Mouse (Mus musculus) limb, embryonic 12.5 days (tissue): ENCODE results near the gene Jak2. TPM values are rescaled to one million over a fixed set of nuclear protein-coding genes. Genes with fewer than 3 reads are reported as not detected.
A peak's percentile ranks its signal among the peaks of the same experiment; 100 is the strongest.

ENCODE experiments used
- ATAC-seq: fragments of 200-750 bp; cut with Nextera tagmentation; 2 replicates; pipeline ENCODE4 v1.8.0; 2017; ENCODE audit warnings: low read depth, moderate TSS enrichment; ENCODE audit not compliant: insufficient number of reproducible peaks, insufficient read depth, low FRiP score, low TSS enrichment
- H3K27ac ChIP-seq: fragments of 300-500 bp; sonication (generic); 2 replicates; pipeline ENCODE4 v1.5.1; 2016; ENCODE audit warnings: mild to moderate bottlenecking, moderate library complexity
- H3K27me3 ChIP-seq: fragments of 300-500 bp; sonication (generic); 2 replicates; pipeline ENCODE4 v1.6.1; 2016; ENCODE audit warnings: mild to moderate bottlenecking, moderate library complexity
- H3K36me3 ChIP-seq: fragments of 300-500 bp; sonication (generic); 2 replicates; pipeline ENCODE4 v1.6.1; 2016; ENCODE audit warnings: mild to moderate bottlenecking, moderate library complexity
- H3K4me1 ChIP-seq: fragments of 300-500 bp; sonication (generic); replicated peaks from 2 replicates; pipeline ENCODE4 v1.6.1; 2016
- H3K4me2 ChIP-seq: fragments of 300-500 bp; sonication (generic); 2 replicates; pipeline ENCODE4 v1.6.1; 2016; ENCODE audit warnings: mild to moderate bottlenecking, moderate library complexity
- H3K4me3 ChIP-seq: fragments of 300-500 bp; sonication (generic); replicated peaks from 2 replicates; pipeline ENCODE4 v1.5.1; 2016; ENCODE audit warnings: mild to moderate bottlenecking
- H3K9ac ChIP-seq: fragments of 300-500 bp; sonication (generic); replicated peaks from 2 replicates; pipeline ENCODE4 v1.6.1; 2016; ENCODE audit warnings: mild to moderate bottlenecking, moderate library complexity
- H3K9me3 ChIP-seq: fragments of 300-500 bp; sonication (generic); 2 replicates; pipeline ENCODE4 v1.6.1; 2016; ENCODE audit warnings: mild to moderate bottlenecking, moderate library complexity
- WGBS: fragments of 180-500 bp; shearing (Covaris S2); methylation state at CpG from one replicate; pipeline ENCODE4 v1.1.7; 2016; 5-methylcytosine and 5-hydroxymethylcytosine counted together
- polyA plus RNA-seq: library from polyadenylated mRNA; unstranded; fragments of >200 nt; fragmentation: Nextera tagmentation; extraction: Ambion mirVana; gene quantifications from 2 replicates; pipeline ENCODE4 v1.2.1, GENCODE M21; 2016

Gene Jak2
- polyA plus RNA-seq, 1 experiment from 2014 or later: 12.3 TPM

- no peak overlapping the region for H3K9ac ChIP-seq
- H3K27ac ChIP-seq: no peak overlapping the region
- 5% methylated on average over 9 of the region's 9 CpGs for WGBS
- no peaks in the 10 kb centered on the region for H3K9me3 ChIP-seq
- H3K4me3 ChIP-seq: peak overlapping the region; percentile 91
- H3K4me1 ChIP-seq: peaks cover 30% of the 10 kb centered on the region
- H3K4me2 ChIP-seq: peak overlapping the region; percentile 74
- ATAC-seq: peak; percentile 70; the same call in 1 of the 2 replicates
- 0 out of 2 replicates have a peak, but pooled peaks cover 6% of the 10 kb centered on the region for H3K36me3 ChIP-seq
- no peaks in the 10 kb centered on the region for H3K27me3 ChIP-seq
Observed at GRCm38 (mm10) chr19:29253728-29254127, 2.1 kb downstream of the Jak2 start.

DNA sequence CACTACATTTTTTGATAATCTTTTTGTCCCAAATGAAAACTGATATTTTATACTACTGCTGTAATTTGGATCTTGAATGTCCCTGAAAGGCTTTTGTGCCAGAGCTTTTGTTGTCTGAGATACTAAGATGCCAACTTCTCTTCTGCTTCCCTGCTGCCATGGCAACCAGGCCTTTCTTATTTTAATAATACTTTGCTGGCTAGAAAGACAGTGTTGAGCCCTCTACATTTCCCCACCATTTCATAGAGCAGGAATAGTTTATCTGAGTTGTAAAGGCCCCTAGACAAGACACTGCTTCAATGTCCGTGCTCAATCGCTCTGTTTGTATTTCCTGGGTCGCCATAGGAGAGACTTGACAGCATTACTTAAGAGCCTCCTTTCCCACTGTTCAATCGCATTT, 3.0 kb downstream of the Jak2 start:
- 75% methylated on average over 4 of the region's 4 CpGs for WGBS
- no peak overlapping the region for H3K9ac ChIP-seq
- H3K27ac ChIP-seq: no peak overlapping the region
- ATAC-seq: no peak
- H3K9me3 ChIP-seq: no peaks in the 10 kb centered on the region
- H3K4me1 ChIP-seq: peaks cover 26% of the 10 kb centered on the region
- H3K4me3 ChIP-seq: no peak overlapping the region
- 0 out of 2 replicates have a peak, but pooled peaks cover 6% of the 10 kb centered on the region for H3K36me3 ChIP-seq
- no peak overlapping the region for H3K4me2 ChIP-seq
- H3K27me3 ChIP-seq: no peaks in the 10 kb centered on the region

DNA sequence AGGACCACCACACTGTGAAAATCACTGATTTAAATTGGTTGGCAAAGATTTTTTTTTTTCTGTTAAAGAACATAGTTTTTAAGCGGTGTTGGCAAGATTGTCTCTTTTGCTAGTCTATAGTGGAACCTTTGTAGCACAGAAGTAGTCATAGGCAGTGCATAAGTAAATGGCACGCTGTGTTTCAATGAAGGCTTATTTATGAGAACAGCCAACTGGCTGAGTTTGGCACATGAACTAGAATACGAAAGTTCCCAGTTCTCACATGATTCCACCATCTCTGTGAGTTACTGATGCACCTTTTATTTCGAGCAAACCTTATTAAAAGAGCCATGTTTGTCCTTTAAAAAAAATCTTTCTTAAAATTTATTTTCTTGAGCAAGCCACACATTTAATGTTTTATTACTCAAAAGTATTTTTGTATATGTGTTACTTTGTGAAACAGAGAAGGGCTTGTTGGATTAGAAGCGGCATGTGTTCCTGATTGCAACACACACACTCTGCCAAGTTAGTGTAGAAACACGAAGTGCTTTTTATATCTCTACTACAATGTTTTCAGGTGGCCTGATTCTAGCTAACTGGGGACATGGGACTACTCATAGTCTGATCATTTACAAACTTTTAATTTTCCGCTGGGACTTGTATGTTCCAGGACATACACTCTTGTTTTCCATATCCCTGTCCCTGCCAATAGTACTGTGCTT, 3.8 kb downstream of the Jak2 start:
- no peak overlapping the region for H3K4me3 ChIP-seq
- no peak overlapping the region for H3K27ac ChIP-seq
- WGBS: 89% methylated on average over 7 of the region's 7 CpGs
- ATAC-seq: no peak
- no peaks in the 10 kb centered on the region for H3K9me3 ChIP-seq
- no peak overlapping the region for H3K4me2 ChIP-seq
- H3K27me3 ChIP-seq: no peaks in the 10 kb centered on the region
- 0 out of 2 replicates have a peak, but pooled peaks cover 6% of the 10 kb centered on the region for H3K36me3 ChIP-seq
- H3K4me1 ChIP-seq: peaks cover 18% of the 10 kb centered on the region; the same call in 1 of the 2 replicates
- no peak overlapping the region for H3K9ac ChIP-seq

GRCm38 (mm10) chr19:29261638-29262037, 10.0 kb downstream of the Jak2 start:
- ATAC-seq: no peak
- H3K9ac ChIP-seq: no peak overlapping the region
- 81% methylated on average over 9 of the region's 9 CpGs for WGBS

DNA sequence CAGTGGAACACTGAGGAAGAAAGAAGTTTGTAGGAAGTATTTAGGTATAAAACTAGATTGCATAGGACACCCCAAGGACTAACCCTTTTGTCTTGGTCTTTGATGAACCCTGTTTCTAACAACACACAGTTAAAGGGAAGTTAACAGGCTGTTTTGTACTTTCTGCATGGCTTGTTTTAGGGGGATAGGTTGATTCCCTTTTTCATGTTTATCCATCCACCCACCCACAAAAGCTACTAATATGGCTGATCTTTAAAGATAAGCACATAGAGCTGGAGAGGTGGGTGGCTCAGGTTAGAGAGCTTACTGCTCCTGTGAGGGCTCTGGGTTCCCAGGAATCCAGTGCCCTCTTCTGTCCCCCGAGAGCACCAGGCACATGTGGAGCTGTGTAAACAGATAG, 11.9 kb downstream of the Jak2 start:
- Histone ChIP-seq H3K4me3 (no peak overlapping the region), H3K4me2 (no peak overlapping the region), H3K9ac (no peak overlapping the region), H3K36me3 (peaks cover 13% of the 10 kb centered on the region), H3K27ac (no peak overlapping the region), H3K9me3 (no peaks in the 10 kb centered on the region), H3K4me1 (no peaks in the 10 kb centered on the region; the same call in 1 of the 2 replicates), H3K27me3 (no peaks in the 10 kb centered on the region)
- WGBS: 79% methylated on average over 1 of the region's 1 CpGs
- no peak for ATAC-seq

More at GRCm38 (mm10) chr19:29261638-29262037, 10.0 kb downstream of the Jak2 start:
- Histone ChIP-seq H3K36me3 (peaks cover 11% of the 10 kb centered on the region), H3K27me3 (no peaks in the 10 kb centered on the region), H3K4me3 (no peak overlapping the region), H3K4me1 (no peaks in the 10 kb centered on the region; the same call in 1 of the 2 replicates), H3K9me3 (no peaks in the 10 kb centered on the region), H3K27ac (no peak overlapping the region), H3K4me2 (no peak overlapping the region)

GRCm38 (mm10) chr19:29265538-29265937, 13.9 kb downstream of the Jak2 start:
- 59% methylated on average over 5 of the region's 5 CpGs for WGBS
- no peak for ATAC-seq
- Histone ChIP-seq H3K9ac (no peak overlapping the region), H3K4me1 (no peaks in the 10 kb centered on the region; the same call in 1 of the 2 replicates), H3K9me3 (no peaks in the 10 kb centered on the region), H3K27me3 (no peaks in the 10 kb centered on the region), H3K36me3 (peaks cover 13% of the 10 kb centered on the region), H3K4me3 (no peak overlapping the region), H3K27ac (peak overlapping the region; percentile 56; the same call in 1 of the 2 replicates), H3K4me2 (no peak overlapping the region)

DNA sequence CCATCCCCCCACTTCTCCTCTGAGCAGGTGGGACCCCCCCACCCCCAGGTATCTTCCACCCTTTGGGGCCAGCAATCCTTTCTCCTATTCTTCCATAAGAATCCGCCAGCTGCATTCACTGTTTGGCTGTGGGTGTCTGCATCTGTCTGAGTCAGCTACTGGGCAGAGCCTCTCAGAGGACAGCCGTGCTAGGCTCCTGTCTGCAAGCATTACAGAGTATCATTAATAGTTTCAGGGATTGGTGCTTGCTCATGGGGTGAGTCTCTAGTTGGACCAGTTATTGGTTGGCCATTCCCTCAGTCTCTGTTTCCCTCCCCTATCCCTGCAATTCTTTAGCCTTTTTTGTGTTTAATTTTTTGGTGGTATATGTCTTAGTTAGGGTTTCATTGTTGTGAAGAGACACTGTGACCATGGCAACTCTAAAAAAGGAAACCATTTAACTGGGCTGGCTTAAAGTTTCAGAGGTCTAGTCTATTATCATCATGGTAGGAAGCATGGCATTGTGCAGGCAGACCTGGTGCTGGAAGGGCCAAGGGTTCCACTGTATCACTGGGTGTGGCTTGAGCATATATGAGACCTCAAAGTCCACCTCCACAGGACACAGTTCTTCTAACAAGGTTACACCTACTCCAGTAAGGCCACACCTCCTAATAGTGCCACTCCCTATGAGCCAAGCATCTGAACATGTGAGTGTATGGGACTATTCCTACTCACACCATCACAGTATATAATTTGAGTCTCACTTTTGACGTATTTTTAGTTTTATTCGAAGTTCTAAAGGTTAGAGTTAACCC, 15.6 kb downstream of the Jak2 start:
- ATAC-seq: no peak

GRCm38 (mm10) chr19:29268788-29269321, 17.2 kb downstream of the Jak2 start:
- Histone ChIP-seq H3K9me3 (no peaks in the 10 kb centered on the region), H3K4me2 (no peak overlapping the region), H3K27ac (no peak overlapping the region), H3K4me1 (no peaks in the 10 kb centered on the region; the same call in 1 of the 2 replicates), H3K9ac (no peak overlapping the region), H3K36me3 (peaks cover 5% of the 10 kb centered on the region; the same call in 1 of the 2 replicates), H3K27me3 (no peaks in the 10 kb centered on the region), H3K4me3 (no peak overlapping the region)
- 92% methylated on average over 4 of the region's 4 CpGs for WGBS
- ATAC-seq: no peak

More for the DNA sequence above, 15.6 kb downstream of the Jak2 start:
- H3K9me3 ChIP-seq: no peaks in the 10 kb centered on the region
- H3K27ac ChIP-seq: no peak overlapping the region
- no peak overlapping the region for H3K4me3 ChIP-seq
- H3K36me3 ChIP-seq: peaks cover 14% of the 10 kb centered on the region
- H3K27me3 ChIP-seq: no peaks in the 10 kb centered on the region
- H3K4me1 ChIP-seq: no peaks in the 10 kb centered on the region; the same call in 1 of the 2 replicates
- H3K9ac ChIP-seq: no peak overlapping the region
- WGBS: 85% methylated on average over 4 of the region's 4 CpGs
- H3K4me2 ChIP-seq: no peak overlapping the region

DNA sequence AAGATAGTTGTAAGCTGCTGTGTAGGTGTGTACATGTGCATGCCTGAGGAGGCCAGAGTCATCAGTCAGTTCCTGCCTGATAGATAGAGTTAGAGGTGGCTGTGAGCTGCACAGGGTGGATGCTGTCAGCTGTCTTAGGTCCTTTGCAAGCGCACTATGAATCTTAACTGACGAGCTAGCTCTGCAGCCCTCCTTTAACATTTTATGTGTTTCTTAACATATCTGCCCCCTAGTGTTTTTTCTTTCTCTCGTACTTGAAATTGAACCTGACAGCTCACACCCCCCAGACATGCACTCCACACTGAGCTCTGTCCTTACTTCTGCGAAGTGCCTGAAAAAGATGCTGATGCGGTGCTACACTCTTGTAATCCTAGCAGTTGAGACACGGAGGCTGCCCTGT, 18.6 kb downstream of the Jak2 start:
- Histone ChIP-seq H3K9me3 (no peaks in the 10 kb centered on the region), H3K27ac (no peak overlapping the region), H3K9ac (no peak overlapping the region), H3K27me3 (no peaks in the 10 kb centered on the region), H3K4me1 (no peaks in the 10 kb centered on the region), H3K4me3 (no peak overlapping the region), H3K36me3 (peaks cover 5% of the 10 kb centered on the region; the same call in 1 of the 2 replicates), H3K4me2 (no peak overlapping the region)
- ATAC-seq: no peak
- WGBS: 51% methylated on average over 6 of the region's 6 CpGs

DNA sequence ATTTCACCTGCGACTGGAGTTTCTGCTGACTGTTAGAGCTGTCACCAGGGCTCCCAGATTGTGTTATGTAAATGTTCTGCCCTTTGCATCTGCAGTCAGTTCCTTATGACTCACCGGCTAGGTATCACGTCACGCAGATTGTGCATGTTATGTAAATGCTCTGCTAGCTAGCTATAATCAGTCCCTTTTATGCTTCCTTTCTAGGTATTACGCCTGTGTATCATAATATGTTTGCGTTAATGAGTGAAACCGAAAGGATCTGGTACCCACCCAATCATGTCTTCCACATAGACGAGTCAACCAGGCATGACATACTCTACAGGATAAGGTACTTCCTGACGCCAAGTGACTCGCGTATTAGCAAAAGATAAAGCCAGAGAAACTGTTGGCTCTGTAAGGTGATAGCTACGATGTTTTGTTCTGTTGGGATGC, 19.5 kb downstream of the Jak2 start:
- WGBS: 91% methylated on average over 12 of the region's 12 CpGs

More for the DNA sequence above, 19.5 kb downstream of the Jak2 start:
- Histone ChIP-seq H3K36me3 (peaks cover 9% of the 10 kb centered on the region; the same call in 1 of the 2 replicates), H3K9ac (no peak overlapping the region), H3K4me3 (no peak overlapping the region), H3K4me2 (no peak overlapping the region), H3K27ac (no peak overlapping the region), H3K4me1 (no peaks in the 10 kb centered on the region), H3K9me3 (no peaks in the 10 kb centered on the region), H3K27me3 (no peaks in the 10 kb centered on the region)
- no peak for ATAC-seq
